Comparison of ENCODE assay signal across 8 mouse cellular contexts in the genomic region with DNA sequence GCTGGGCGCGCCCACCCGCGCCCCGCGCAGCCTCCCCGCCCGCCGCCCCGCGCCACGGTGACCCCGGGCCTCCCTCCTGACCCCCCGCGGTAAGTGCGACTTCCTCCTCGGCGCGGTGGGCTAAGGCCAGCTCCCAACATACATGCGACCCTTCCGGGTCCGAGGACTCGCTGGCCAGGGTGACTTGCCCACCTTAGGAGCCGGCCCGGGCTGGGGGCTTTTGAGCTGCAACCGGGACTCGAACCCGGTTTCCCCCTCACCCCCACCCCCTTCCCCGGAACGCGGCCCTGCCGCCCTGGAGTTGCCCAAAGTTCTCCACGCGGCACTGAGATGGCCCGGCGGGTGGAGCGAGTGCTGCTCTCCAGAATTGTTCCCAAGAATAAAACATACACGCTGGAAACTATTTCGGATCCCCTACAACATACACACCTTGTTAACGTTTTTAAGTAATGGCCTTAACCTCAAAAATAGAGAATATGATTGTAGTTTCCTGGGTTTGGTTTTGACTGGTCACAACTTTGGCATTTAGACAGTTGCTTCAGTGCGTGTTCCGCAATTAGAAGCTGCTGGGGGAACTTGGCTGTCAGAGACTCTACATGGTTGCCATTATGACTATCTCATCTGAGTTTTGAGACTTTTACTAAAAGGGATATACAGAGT. TPM values are rescaled to one million over a fixed set of nuclear protein-coding genes. Genes with fewer than 3 reads are reported as not detected.
DNase-seq lines count a peak whose midpoint lies in the region; ATAC-seq and TF ChIP-seq lines count a peak whose summit lies in the region.

No protein-coding gene starts in this region.

- no peak; a peak in 1 of 4 replicates for TF ChIP-seq POLR2A in MEL (IDR thresholded peaks at IDR 0.05; ENCODE audit: control insufficient read depth in 1 of 2, insufficient read depth in 1 of 2, low read depth in 1 of 2, low read length in 2 of 2, poor library complexity in 1 of 2)

- no peak; the same call in 1 of the 2 replicates for ATAC-seq in kidney, embryonic 14.5 days (ENCODE audit: low FRiP score, low TSS enrichment)

- H3K79me2 ChIP-seq in MEL (ENCODE audit: control insufficient read depth, insufficient read depth, low read length, poor library complexity), result peaks cover 8% of the 10 kb centered on the region

- no peaks in the 10 kb centered on the region for H3K9me3 ChIP-seq in MEL (replicated peaks; ENCODE audit: insufficient read depth, low read length)
- H3K9me3 ChIP-seq in heart, embryonic 10.5 days, result no peaks in the 10 kb centered on the region
- H3K9me3 ChIP-seq in kidney, embryonic 14.5 days (ENCODE audit: control insufficient read depth, low read length), result no peaks in the 10 kb centered on the region

- H3K4me1 ChIP-seq in MEL (ENCODE audit: control insufficient read depth in 1 of 2, insufficient read depth in 2 of 2, low read length in 2 of 2), result peaks cover under 1 to 13% of the 10 kb centered on the region in 2 experiments
- peaks cover 25% of the 10 kb centered on the region for H3K4me1 ChIP-seq in heart, embryonic 10.5 days
- 0 out of 2 replicates have a peak, but pooled peaks cover 3% of the 10 kb centered on the region for H3K4me1 ChIP-seq in kidney, embryonic 14.5 days (ENCODE audit: control insufficient read depth, insufficient read depth, low read length)

- H3K36me3 ChIP-seq in MEL (ENCODE audit: control insufficient read depth in 1 of 2, insufficient read depth in 2 of 2, low read length in 2 of 2), result peaks cover 0 to 13% of the 10 kb centered on the region in 2 experiments; a peak in 2 of 4 replicates
- H3K36me3 ChIP-seq in heart, embryonic 10.5 days, result no peaks in the 10 kb centered on the region
- no peaks in the 10 kb centered on the region for H3K36me3 ChIP-seq in kidney, embryonic 14.5 days (ENCODE audit: control insufficient read depth, insufficient read depth, low read length)

- H3K9ac ChIP-seq in MEL (ENCODE audit: control insufficient read depth, low read depth, low read length, poor library complexity, severe bottlenecking), result peak overlapping the region; percentile 94
- peak overlapping the region; percentile 92 for H3K9ac ChIP-seq in kidney, embryonic 14.5 days (ENCODE audit: low read depth, low read length)

- peak overlapping the region; percentile 66 to 92 for H3K4me3 ChIP-seq in MEL (ENCODE audit: control insufficient read depth in 1 of 2, insufficient read depth in 1 of 2, low read depth in 2 of 2, low read length in 2 of 2)
- peak overlapping the region; percentile 92 for H3K4me3 ChIP-seq in heart, embryonic 10.5 days
- H3K4me3 ChIP-seq in kidney, embryonic 14.5 days (ENCODE audit: low read length), result peak overlapping the region; percentile 73

- TF ChIP-seq RAD21 in MEL (IDR thresholded peaks at IDR 0.05; ENCODE audit: low read depth, low read length), result no peak

- WGBS in heart, embryonic 10.5 days, result 2% methylated on average over 40 of the region's 42 CpGs
- 2% methylated on average over 35 of the region's 42 CpGs for WGBS in kidney, embryonic 14.5 days

- peak overlapping the region; percentile 78 for H3K27ac ChIP-seq in MEL (ENCODE audit: control insufficient read depth, low read depth, low read length)
- H3K27ac ChIP-seq in heart, embryonic 10.5 days, result peak overlapping the region; percentile 95
- peak overlapping the region; percentile 81; the same call in 1 of the 2 replicates for H3K27ac ChIP-seq in kidney, embryonic 14.5 days (ENCODE audit: low read depth, low read length)

- peak; percentile 80 for DNase-seq in A20 (ENCODE audit: low read depth, low spot score)
- DNase-seq in MEL (ENCODE audit: low read depth, low spot score), result peak; percentile 77
- DNase-seq in embryo, embryonic 11.5 days (ENCODE audit: low read depth, low spot score), result peak; percentile 9
- DNase-seq in heart, embryonic 10.5 days (ENCODE audit: low spot score), result no peak
- peak; percentile 46 for DNase-seq in lung, postnatal 25 days (ENCODE audit: low spot score)
- peak; percentile 34 for DNase-seq in right cerebral cortex, postnatal 4 days
- DNase-seq in c-Kit-positive CD71-positive TER-119-positive erythroid progenitor cells, embryonic 14.5 days (ENCODE audit: low spot score), result no peak

- no peaks in the 10 kb centered on the region for H3K27me3 ChIP-seq in MEL (ENCODE audit: control insufficient read depth in 1 of 2, insufficient read depth in 2 of 2, low read length in 2 of 2)
- no peaks in the 10 kb centered on the region for H3K27me3 ChIP-seq in heart, embryonic 10.5 days (ENCODE audit: insufficient read depth, poor library complexity, severe bottlenecking)
- no peaks in the 10 kb centered on the region for H3K27me3 ChIP-seq in kidney, embryonic 14.5 days (ENCODE audit: control insufficient read depth, insufficient read depth, low read length)

- no peak for TF ChIP-seq CTCF in MEL (IDR thresholded peaks at IDR 0.05 in 2 of 3, conservative IDR thresholded peaks at IDR 0.05 in 1 of 3; ENCODE audit: control insufficient read depth in 1 of 3, insufficient read depth in 1 of 3, low read depth in 2 of 3, low read length in 3 of 3, poor library complexity in 1 of 3, severe bottlenecking in 1 of 3)

- peak overlapping the region; percentile 54 for H3K4me2 ChIP-seq in kidney, embryonic 14.5 days (replicated peaks; ENCODE audit: low read depth, low read length)

- no peak for TF ChIP-seq EP300 in MEL (IDR thresholded peaks at IDR 0.05; ENCODE audit: low read depth in 1 of 2, low read length in 2 of 2)

TF ChIP-seq in MEL, 35 proteins besides CTCF, POLR2A, EP300 and RAD21:
- TF ChIP-seq SIN3A (IDR thresholded peaks at IDR 0.05; ENCODE audit: low read length) (peak; percentile 84), USF2 (IDR thresholded peaks at IDR 0.05; ENCODE audit: borderline replicate concordance in 1 of 2, insufficient read depth in 1 of 2, low read depth in 1 of 2, low read length in 2 of 2) (no peak), ETS1 (IDR thresholded peaks at IDR 0.05; ENCODE audit: low read depth, low read length) (0 out of 2 replicates have a peak, but pooled peaks have one; percentile 13), POLR2AphosphoS5 (IDR thresholded peaks at IDR 0.05; ENCODE audit: borderline replicate concordance, low read depth, low read length) (no peak), MAFK (IDR thresholded peaks at IDR 0.05; ENCODE audit: borderline replicate concordance, low read depth, low read length) (no peak), MYC (IDR thresholded peaks at IDR 0.05; ENCODE audit: low read depth, low read length) (0 out of 2 replicates have a peak, but pooled peaks have one; percentile 60), TCF12 (IDR thresholded peaks at IDR 0.05; ENCODE audit: low read depth, low read length) (no peak), MXI1 (IDR thresholded peaks at IDR 0.05; ENCODE audit: low read depth, low read length) (peak; percentile 81), SMC3 (IDR thresholded peaks at IDR 0.05; ENCODE audit: low read depth, low read length) (no peak), TBP (IDR thresholded peaks at IDR 0.05; ENCODE audit: low read depth, low read length) (peak; percentile 52; the same call in 1 of the 2 replicates), MEF2A (IDR thresholded peaks at IDR 0.05; ENCODE audit: extremely low read depth, insufficient replicate concordance, low read depth, low read length, poor library complexity, severe bottlenecking) (no peak), BHLHE40 (IDR thresholded peaks at IDR 0.05; ENCODE audit: borderline replicate concordance, low read depth, low read length) (no peak), NELFE (IDR thresholded peaks at IDR 0.05; ENCODE audit: low read depth, low read length) (0 out of 2 replicates have a peak, but pooled peaks have one; percentile 11)

RNA-seq across cellular contexts. Expression of a gene that starts 0.6 kb away (rescaled TPM):
- 7.6 and 8.0 TPM in 2 replicates for total RNA-seq in MEL (2012; rRNA removed)
- 10 to 100 TPM in 1 of 2 experiments, not detected in 1; 15.5 TPM for polyA plus RNA-seq in MEL (2012; ENCODE audit: insufficient read depth in 1 of 2, insufficient read length in 2 of 2, low read depth in 1 of 2, low replicate concordance in 2 of 2, missing spikeins in 1 of 2)
- 12.9 and 13.0 TPM in 2 replicates for polyA plus RNA-seq in heart, embryonic 10.5 days (2016; fragmentation: Nextera tagmentation; extraction: Ambion mirVana)
- 16.1 and 22.4 TPM in 2 replicates for polyA plus RNA-seq in kidney, embryonic 14.5 days (2014; fragmentation: Nextera tagmentation; extraction: Ambion mirVana)

RNA-seq across cellular contexts. Expression of a gene that starts 16.0 kb away (rescaled TPM):
- 2.6 and 4.5 TPM in 2 replicates for total RNA-seq in MEL (2012; rRNA removed)
- polyA plus RNA-seq in MEL (2012; ENCODE audit: insufficient read depth in 1 of 2, insufficient read length in 2 of 2, low read depth in 1 of 2, low replicate concordance in 2 of 2, missing spikeins in 1 of 2), result 1 to 10 TPM in 1 of 2 experiments, not detected in 1; 4.1 TPM
- 0.12 and 0.13 TPM in 2 replicates for polyA plus RNA-seq in heart, embryonic 10.5 days (2016; fragmentation: Nextera tagmentation; extraction: Ambion mirVana)
- 0.13 and 0.31 TPM in 2 replicates for polyA plus RNA-seq in kidney, embryonic 14.5 days (2014; fragmentation: Nextera tagmentation; extraction: Ambion mirVana)

Comparison
In these comparisons a context has a peak if more than half of its experiments do, and no peak if none do; other contexts are left out.
1. DNase-seq: peak in A20 (single experiment), MEL (single experiment), embryo, embryonic 11.5 days (single experiment), lung, postnatal 25 days (single experiment) and right cerebral cortex, postnatal 4 days (single experiment); none in heart, embryonic 10.5 days (single experiment) and c-Kit-positive CD71-positive TER-119-positive erythroid progenitor cells, embryonic 14.5 days (single experiment).
2. Peak in every context shown above with its lines, with median percentiles within 50 percentile points of each other: H3K27ac ChIP-seq and H3K4me3 ChIP-seq.